Mouse (Mus musculus) CH12.LX (cell line): ENCODE measurements around the gene Bsn. TPM values are rescaled to one million over a fixed set of nuclear protein-coding genes. Genes with fewer than 3 reads are reported as not detected.

ENCODE experiments used
- DNase-seq: peaks from one replicate; pipeline ENCODE4 v3.0.0-alpha.2; 2013; ENCODE audit errors: extremely low read depth
- H3K27ac ChIP-seq: 2 replicates; pipeline ENCODE4 v1.5.1; 2012; ENCODE audit warnings: low read depth, mild to moderate bottlenecking, control low read depth, moderate library complexity; ENCODE audit not compliant: insufficient read depth
- H3K27me3 ChIP-seq: replicated peaks from 2 replicates; pipeline ENCODE3; 2012; ENCODE audit warnings: inconsistent platforms
- H3K36me3 ChIP-seq, 2 experiments: replicated peaks in 1 of 2; 2 replicates each; pipeline versions ENCODE3 to v1.6.1; 2012; ENCODE audit warnings: inconsistent platforms in 1 of 2, low read length in 1 of 2, mild to moderate bottlenecking in 1 of 2, mixed read lengths in 1 of 2, moderate library complexity in 1 of 2; ENCODE audit not compliant: control insufficient read depth in 1 of 2, insufficient read depth in 1 of 2
- H3K4me1 ChIP-seq, 2 experiments: 2 replicates each; pipeline ENCODE4 v1.6.1; 2012; ENCODE audit warnings: inconsistent platforms in 1 of 2, moderate library complexity in 1 of 2; ENCODE audit not compliant: insufficient read depth in 2 of 2, control insufficient read depth in 1 of 2
- H3K4me2 ChIP-seq: 2 replicates; pipeline ENCODE4 v1.6.1; 2012; ENCODE audit warnings: low read depth, mild to moderate bottlenecking, control low read depth; ENCODE audit not compliant: poor library complexity, insufficient read depth, severe bottlenecking
- H3K4me3 ChIP-seq, 3 experiments: fragments of 150-350 bp in 1 of 3; sonication (generic) in 1 of 3; replicated peaks in 1 of 3; 2 replicates each; pipeline versions ENCODE3 to v1.5.1; 2011 to 2012; ENCODE audit warnings: low read depth in 2 of 3, low read length in 2 of 3, mild to moderate bottlenecking in 2 of 3, moderate library complexity in 2 of 3, control low read depth in 1 of 3, improper control_type of control experiment in 1 of 3, inconsistent platforms in 1 of 3, mixed read lengths in 1 of 3; ENCODE audit not compliant: poor library complexity in 1 of 3
- H3K79me2 ChIP-seq: replicated peaks from 2 replicates; pipeline ENCODE4 v1.6.1; 2012; ENCODE audit warnings: mild to moderate bottlenecking, moderate library complexity; ENCODE audit not compliant: control insufficient read depth, poor library complexity, insufficient read depth, severe bottlenecking; ENCODE audit errors: extremely low read depth
- H3K9ac ChIP-seq: 2 replicates; pipeline ENCODE4 v1.6.1; 2012; ENCODE audit warnings: low read depth, mild to moderate bottlenecking, control low read depth, moderate library complexity; ENCODE audit not compliant: insufficient read depth
- H3K9me3 ChIP-seq: replicated peaks from 2 replicates; pipeline ENCODE3; 2012; ENCODE audit warnings: low read length, inconsistent platforms, mixed read lengths
- BHLHE40 ChIP-seq: IDR thresholded peaks from 2 replicates; pipeline ENCODE4 v1.6.1; 2011; ENCODE audit warnings: mild to moderate bottlenecking, low read depth, low read length, improper control_type of control experiment
- EP300 ChIP-seq: IDR thresholded peaks from 2 replicates; pipeline ENCODE4 v1.6.1; 2011; ENCODE audit warnings: low read length, improper control_type of control experiment
- GABPA ChIP-seq: IDR thresholded peaks from 2 replicates; pipeline ENCODE4 v1.6.1; 2012; ENCODE audit warnings: low read depth, low read length, improper control_type of control experiment, inconsistent platforms; ENCODE audit not compliant: insufficient replicate concordance
- JUN ChIP-seq: IDR thresholded peaks from 2 replicates; pipeline ENCODE4 v1.6.1; 2011; ENCODE audit warnings: low read depth, mild to moderate bottlenecking, low read length, improper control_type of control experiment, moderate library complexity; ENCODE audit not compliant: insufficient read depth
- KAT2A ChIP-seq: IDR thresholded peaks from 2 replicates; pipeline ENCODE4 v1.6.1; 2012; ENCODE audit warnings: low read length, improper control_type of control experiment, inconsistent platforms; ENCODE audit not compliant: insufficient replicate concordance
- MAFK ChIP-seq: IDR thresholded peaks from 2 replicates; pipeline ENCODE4 v1.6.1; 2011; ENCODE audit warnings: low read length, improper control_type of control experiment; ENCODE audit not compliant: insufficient replicate concordance
- MAZ ChIP-seq: IDR thresholded peaks from 2 replicates; pipeline ENCODE4 v1.6.1; 2012; ENCODE audit warnings: low read depth, mild to moderate bottlenecking, inconsistent platforms, low read length, improper control_type of control experiment, moderate library complexity
- MEF2A ChIP-seq: IDR thresholded peaks from 2 replicates; pipeline ENCODE4 v1.6.1; 2014; ENCODE audit warnings: low read depth, mild to moderate bottlenecking, inconsistent platforms, low read length, improper control_type of control experiment, borderline replicate concordance
- MYC ChIP-seq: IDR thresholded peaks from 2 replicates; pipeline ENCODE4 v1.6.1; 2011; ENCODE audit warnings: low read depth, mild to moderate bottlenecking, improper control_type of control experiment, low read length
- POLR2AphosphoS2 ChIP-seq: IDR thresholded peaks from 2 replicates; pipeline ENCODE4 v1.6.1; 2011; ENCODE audit warnings: low read depth, low read length, improper control_type of control experiment
- RAD21 ChIP-seq: IDR thresholded peaks from 2 replicates; pipeline ENCODE4 v1.6.1; 2011; ENCODE audit warnings: low read depth, mild to moderate bottlenecking, low read length, improper control_type of control experiment, moderate library complexity
- RCOR1 ChIP-seq: conservative IDR thresholded peaks from 2 replicates; pipeline ENCODE4 v1.6.1; 2012; ENCODE audit warnings: low read depth, mild to moderate bottlenecking, inconsistent platforms, low read length, improper control_type of control experiment
- SIN3A ChIP-seq: IDR thresholded peaks from 2 replicates; pipeline ENCODE4 v1.6.1; 2012; ENCODE audit warnings: low read length, improper control_type of control experiment, inconsistent platforms
- SMC3 ChIP-seq: IDR thresholded peaks from 2 replicates; pipeline ENCODE4 v1.6.1; 2011; ENCODE audit warnings: low read depth, low read length, improper control_type of control experiment
- TBP ChIP-seq: conservative IDR thresholded peaks from 2 replicates; pipeline ENCODE4 v1.6.1; 2011; ENCODE audit warnings: low read depth, low read length, improper control_type of control experiment
- TCF12 ChIP-seq: IDR thresholded peaks from 2 replicates; pipeline ENCODE4 v1.6.1; 2014; ENCODE audit warnings: low read depth, mild to moderate bottlenecking, inconsistent platforms, low read length, improper control_type of control experiment
- USF2 ChIP-seq: conservative IDR thresholded peaks from 2 replicates; pipeline ENCODE4 v1.6.1; 2011; ENCODE audit warnings: low read depth, low read length, improper control_type of control experiment
- ZKSCAN1 ChIP-seq: IDR thresholded peaks from 2 replicates; pipeline ENCODE4 v1.6.1; 2012; ENCODE audit warnings: low read depth, inconsistent platforms, low read length, improper control_type of control experiment, borderline replicate concordance
- ZMIZ1 ChIP-seq: IDR thresholded peaks from 2 replicates; pipeline ENCODE4 v1.6.1; 2012; ENCODE audit warnings: low read depth, mild to moderate bottlenecking, inconsistent platforms, low read length, improper control_type of control experiment
- ZNF384 ChIP-seq: IDR thresholded peaks from 2 replicates; pipeline ENCODE4 v1.6.1; 2012; ENCODE audit warnings: low read depth, low read length, improper control_type of control experiment, inconsistent platforms
- dilution Hi-C: fragments of 300-500 bp; cut with MboI; formaldehyde crosslinking; loops from 2 replicates; pipeline ENCODE4 v1.14.3; 2020; ENCODE audit warnings: low sequenced_read_pairs; ENCODE audit not compliant: extremely low pct_unique_long_range_greater_than_20kb, extremely low pct_ligation_motif_present
- in situ Hi-C: fragments of 300-500 bp; cut with MboI; formaldehyde crosslinking; loops from 3 replicates; pipeline ENCODE4 v1.14.3; 2019; ENCODE audit warnings: low sequenced_read_pairs, low pct_ligation_motif_present, low pct_unique_long_range_greater_than_20kb, mixed read lengths
- polyA plus RNA-seq: library from polyadenylated mRNA; unstranded; fragments of >175 nt; gene quantifications from 2 replicates; pipeline ENCODE4 v1.2.1, GENCODE M21; 2012; ENCODE audit warnings: low read depth; ENCODE audit not compliant: insufficient read length
- total RNA-seq, 2 experiments: library from RNA; depleted of rRNA; stranded (reverse); fragments of 300-350 nt in 1 of 2; fragments of >200 nt in 1 of 2; gene quantifications; 2 replicates each; pipeline ENCODE4 v1.2.3; 2012 to 2014

Bsn gene
- total and polyA plus RNA-seq, 3 experiments: 3.6 to 7.8 (median 4.4) TPM

DNA sequence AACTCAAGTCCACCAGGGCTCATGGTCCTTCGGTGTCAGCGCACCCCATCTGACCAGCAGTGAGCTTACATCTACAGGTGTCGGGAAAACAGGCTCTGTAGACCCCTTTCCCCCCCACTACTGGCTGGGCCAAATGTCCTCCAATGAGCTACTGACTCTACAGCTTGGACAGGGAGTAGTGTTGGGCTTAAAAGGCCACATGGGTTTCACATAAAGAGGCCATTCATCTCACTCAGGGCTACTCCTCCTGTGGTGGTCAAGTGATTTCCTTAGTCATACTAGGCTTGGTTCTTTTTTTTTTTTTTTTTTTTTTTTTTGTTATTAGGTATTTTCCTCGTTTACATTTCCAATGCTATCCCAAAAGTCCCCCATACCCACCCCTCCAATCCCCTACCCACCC is 66.3 kb downstream of the Bsn start:
- Histone ChIP-seq H3K4me3 (no peak overlapping the region), H3K9ac (no peak overlapping the region)
- dilution Hi-C loops: no loop called here
- TF ChIP-seq ZKSCAN1 (no peak), ZNF384 (0 out of 2 replicates have a peak, but pooled peaks have one; percentile 24), RCOR1 (no peak)
- TF ChIP-seq, all 38 proteins: peak for 1
- Histone ChIP-seq H3K4me1 (peaks cover 42 to 91% of the 10 kb centered on the region in 2 experiments), H3K27me3 (no peaks in the 10 kb centered on the region), H3K27ac (no peak overlapping the region), H3K36me3 (no peaks in the 10 kb centered on the region), H3K79me2 (no peaks in the 10 kb centered on the region), H3K4me2 (no peak overlapping the region), H3K9me3 (no peaks in the 10 kb centered on the region)
- in situ Hi-C loops: no loop called here
- no peak for DNase-seq

DNA sequence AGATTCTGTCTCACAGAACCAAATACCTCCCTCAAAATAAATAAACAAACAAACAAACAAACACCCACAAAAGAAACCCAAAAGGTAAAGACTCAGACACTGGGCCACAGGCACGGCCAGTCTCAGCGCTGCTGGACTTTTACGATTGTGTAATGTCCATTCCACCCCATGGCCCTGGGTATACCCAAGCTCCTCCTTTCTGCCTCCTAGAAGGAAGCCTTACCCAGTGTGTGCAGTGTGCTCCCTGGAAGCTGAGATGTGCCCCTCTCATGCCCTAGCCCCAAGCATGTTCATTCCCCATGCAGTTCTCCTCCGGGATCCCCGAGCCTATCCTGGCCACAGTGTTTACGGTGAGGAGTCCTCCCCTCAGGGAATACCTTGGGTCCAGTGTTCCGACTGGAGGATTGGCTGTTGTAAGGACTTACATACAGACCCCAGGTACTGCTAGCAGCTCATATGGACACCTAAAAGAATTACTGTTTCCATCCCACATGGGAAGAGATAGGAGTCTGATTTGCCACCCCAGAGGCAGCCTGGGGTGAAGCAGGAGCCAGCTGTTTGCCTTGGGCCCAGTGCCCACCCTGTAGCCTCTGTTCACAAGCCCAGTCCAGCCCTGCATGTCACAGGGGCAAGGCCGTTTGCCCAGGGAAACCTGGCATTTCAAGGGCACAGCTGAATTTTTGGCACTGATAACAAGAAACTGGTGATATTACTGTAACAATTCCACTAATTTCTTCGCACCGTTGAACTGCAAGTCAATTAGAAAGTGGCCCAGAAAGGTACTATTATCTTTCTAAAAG is 68.8 kb downstream of the Bsn start:
- H3K79me2 ChIP-seq: no peaks in the 10 kb centered on the region
- H3K27me3 ChIP-seq: no peaks in the 10 kb centered on the region
- H3K4me2 ChIP-seq: no peak overlapping the region
- no peak overlapping the region for H3K9ac ChIP-seq
- in situ Hi-C loops (no loop called here), dilution Hi-C loops (no loop called here)
- TF ChIP-seq GABPA (no peak), EP300 (no peak), ZMIZ1 (no peak), SIN3A (no peak; the same call in 1 of the 2 replicates), MYC (no peak), BHLHE40 (no peak), TCF12 (no peak), ZKSCAN1 (no peak), JUN (no peak), POLR2AphosphoS2 (no peak), USF2 (no peak), RAD21 (no peak), MAFK (no peak), MAZ (no peak), TBP (no peak), SMC3 (no peak), KAT2A (no peak), MEF2A (no peak)
- no peaks in the 10 kb centered on the region for H3K9me3 ChIP-seq
- DNase-seq: no peak
- no peak overlapping the region for H3K4me3 ChIP-seq
- no peak overlapping the region for H3K27ac ChIP-seq
- peaks cover 30 to 65% of the 10 kb centered on the region in 2 experiments for H3K4me1 ChIP-seq
- peaks cover 0 to 7% of the 10 kb centered on the region in 2 experiments for H3K36me3 ChIP-seq
